Mouse (Mus musculus): ENCODE results near the gene Gpr62.
A peak's percentile ranks its signal among the peaks of the same experiment; 100 is the strongest.

Gpr62 gene

DNA sequence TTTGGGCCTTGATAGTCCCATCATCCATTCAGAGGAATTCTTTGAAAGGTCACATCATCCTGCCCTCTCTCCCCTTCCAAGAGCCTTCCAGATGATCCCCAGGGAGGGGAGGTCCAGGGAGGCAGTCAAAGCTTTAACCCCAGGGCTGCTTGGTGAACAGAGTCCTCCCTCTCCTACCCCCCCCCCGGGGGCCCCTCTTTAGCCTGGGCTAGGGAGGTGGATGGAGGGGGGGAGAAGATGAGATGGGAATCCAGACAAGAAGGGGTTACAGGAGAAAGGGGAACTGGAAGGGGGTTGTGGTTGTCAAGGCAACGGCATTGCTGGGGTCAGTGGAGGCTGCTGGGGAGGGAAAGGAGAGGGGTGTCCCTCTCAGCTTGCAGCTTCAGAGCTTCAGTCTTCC, 45.1 kb downstream of the Gpr62 start:
- DNase-seq: peak in 1 of 2 experiments; percentile 37

- DNase-seq: no peak
Measured at GRCm38 (mm10) chr9:106417841-106418625, 47.7 kb downstream of the Gpr62 start.

DNA sequence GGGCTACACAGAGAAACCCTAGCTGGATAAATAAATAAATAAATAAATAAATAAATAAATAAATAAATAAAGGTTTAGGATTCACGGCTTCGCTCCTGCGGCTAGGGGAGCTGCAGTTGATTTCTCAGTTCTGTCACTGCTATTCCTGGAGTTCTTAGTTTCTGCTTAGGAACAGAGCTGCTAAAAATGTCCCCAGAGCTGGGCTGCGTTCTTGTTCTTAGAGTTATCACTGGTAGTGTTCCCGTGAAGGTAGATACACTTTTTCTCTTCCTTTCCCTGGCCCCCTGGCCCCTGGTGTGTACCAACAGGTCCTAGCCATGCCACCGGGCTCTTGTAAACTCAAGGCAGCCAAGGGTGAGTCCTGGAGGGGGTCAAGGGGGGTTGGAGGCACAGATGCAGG, 48.9 kb downstream of the Gpr62 start:
- DNase-seq: no peak

Data from B cell, adult 2 months (primary cell).